Mouse (Mus musculus): Measurements from ENCODE around the gene Trappc6b.

DNA sequence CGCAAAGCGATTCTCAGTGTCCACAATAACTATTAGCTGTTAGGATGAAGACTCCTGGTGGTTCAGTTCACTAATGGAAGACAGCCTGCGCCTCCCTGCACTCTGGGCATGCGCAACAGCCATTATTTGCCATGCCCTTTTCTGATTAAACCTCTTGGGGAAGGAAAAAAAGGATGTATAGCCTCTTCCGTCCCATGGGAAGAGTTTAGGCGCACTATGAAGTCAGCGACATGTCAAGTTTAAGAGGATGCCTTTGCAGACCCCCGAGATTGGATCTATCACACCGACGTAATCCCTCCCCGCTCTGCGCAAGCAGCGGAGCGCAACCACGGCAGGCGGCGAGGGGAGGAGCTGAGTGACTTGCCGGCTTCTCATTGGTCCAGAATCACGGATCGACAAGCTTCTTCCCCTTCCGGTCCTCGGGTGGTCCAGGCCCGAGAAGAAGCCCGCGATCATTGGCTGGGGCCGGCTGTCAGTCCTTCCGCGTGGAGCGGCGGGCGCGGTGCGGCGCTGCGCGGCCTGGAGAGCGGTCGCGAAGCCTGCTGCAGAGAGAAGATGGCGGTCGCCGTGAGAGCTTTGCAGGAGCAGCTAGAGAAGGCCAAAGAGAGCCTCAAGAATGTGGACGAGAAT is 5.3 kb upstream of the Trappc6b start, which contains the start of gene Pnn:
- no peak for TF ChIP-seq ZNF384 (IDR thresholded peaks at IDR 0.05; ENCODE audit: low read depth, low read length)
- TF ChIP-seq MAZ (IDR thresholded peaks at IDR 0.05; ENCODE audit: low read depth, low read length): no peak
- TF ChIP-seq ZC3H11A (IDR thresholded peaks at IDR 0.05; ENCODE audit: low read depth, low read length): no peak
- TF ChIP-seq POLR2A (IDR thresholded peaks at IDR 0.05; ENCODE audit: low read depth, low read length): peak; percentile 94
- no peak for TF ChIP-seq EP300 (IDR thresholded peaks at IDR 0.05; ENCODE audit: low read length)
- TF ChIP-seq HCFC1 (IDR thresholded peaks at IDR 0.05; ENCODE audit: low read depth, low read length): no peak
- no peak for TF ChIP-seq CTCF (conservative IDR thresholded peaks at IDR 0.05 in 1 of 2, IDR thresholded peaks at IDR 0.05 in 1 of 2; ENCODE audit: low read depth in 2 of 2, low read length in 2 of 2)
- peak; percentile 51; the same call in 1 of the 2 replicates for TF ChIP-seq TBP (conservative IDR thresholded peaks at IDR 0.05; ENCODE audit: low read depth, low read length)
- TF ChIP-seq CHD2 (IDR thresholded peaks at IDR 0.05; ENCODE audit: low read length): no peak
- no peak for TF ChIP-seq NRF1 (IDR thresholded peaks at IDR 0.05; ENCODE audit: low read depth, low read length)
- no peak for TF ChIP-seq MXI1 (IDR thresholded peaks at IDR 0.05; ENCODE audit: low read depth, low read length)
